Mouse (Mus musculus): ENCODE measurements around the gene Wdr24. TPM values are rescaled to one million over a fixed set of nuclear protein-coding genes. Genes with fewer than 3 reads are reported as not detected.
A peak's percentile ranks its signal among the peaks of the same experiment; 100 is the strongest.

Gene Wdr24
- polyA plus RNA-seq, 1 experiment from 2014 or later, result 14.2 TPM

- 33% methylated on average over 5 of the region's 5 CpGs for WGBS
- Histone ChIP-seq H3K4me1 (peaks cover 21% of the 10 kb centered on the region), H3K36me3 (no peaks in the 10 kb centered on the region), H3K4me3 (peak overlapping the region; percentile 72), H3K9ac (no peak overlapping the region; the same call in 1 of the 2 replicates), H3K27me3 (replicated peaks) (peaks cover 68% of the 10 kb centered on the region), H3K9me3 (no peaks in the 10 kb centered on the region), H3K4me2 (peak overlapping the region; percentile 99), H3K27ac (replicated peaks) (no peak overlapping the region)
- no peak for ATAC-seq (ENCODE audit: extremely low read depth, insufficient number of reproducible peaks, low FRiP score, low TSS enrichment)
These were observed 15.4 kb upstream of the Wdr24 start for GRCm38 (mm10) chr17:25808028-25808427.

GRCm38 (mm10) chr17:25808789-25809605 is 14.4 kb upstream of the Wdr24 start, which contains the start of gene Fbxl16:
Gene Fbxl16 (plus strand): TSS chr17:25809085.
- peak within 1 kb of the TSS; percentile 72 for H3K9ac ChIP-seq
- H3K27me3 ChIP-seq (replicated peaks), result peaks cover 72% of the 10 kb centered on the region
- no peaks in the 10 kb centered on the region for H3K9me3 ChIP-seq
- WGBS, result under 1% methylated on average over 88 of the region's 100 CpGs
- no peak within 1 kb of the TSS for H3K27ac ChIP-seq (replicated peaks)
- peak within 1 kb of the TSS; percentile 72 for H3K4me3 ChIP-seq
- ATAC-seq (ENCODE audit: extremely low read depth, insufficient number of reproducible peaks, low FRiP score, low TSS enrichment), result peak; percentile 61; the same call in 1 of the 2 replicates
- peaks cover 20% of the 10 kb centered on the region for H3K4me1 ChIP-seq
- H3K36me3 ChIP-seq, result no peaks in the 10 kb centered on the region
- H3K4me2 ChIP-seq, result peak within 1 kb of the TSS; percentile 99

GRCm38 (mm10) chr17:25809606-25810340 is 13.7 kb upstream of the Wdr24 start:
- Histone ChIP-seq H3K36me3 (no peaks in the 10 kb centered on the region), H3K27me3 (replicated peaks) (peaks cover 79% of the 10 kb centered on the region), H3K4me3 (peak overlapping the region; percentile 72), H3K4me2 (peak overlapping the region; percentile 99), H3K4me1 (peaks cover 20% of the 10 kb centered on the region), H3K9ac (peak overlapping the region; percentile 72), H3K9me3 (no peaks in the 10 kb centered on the region), H3K27ac (replicated peaks) (no peak overlapping the region)
- WGBS, result 14% methylated on average over 24 of the region's 25 CpGs
- ATAC-seq (ENCODE audit: extremely low read depth, insufficient number of reproducible peaks, low FRiP score, low TSS enrichment), result no peak

DNA sequence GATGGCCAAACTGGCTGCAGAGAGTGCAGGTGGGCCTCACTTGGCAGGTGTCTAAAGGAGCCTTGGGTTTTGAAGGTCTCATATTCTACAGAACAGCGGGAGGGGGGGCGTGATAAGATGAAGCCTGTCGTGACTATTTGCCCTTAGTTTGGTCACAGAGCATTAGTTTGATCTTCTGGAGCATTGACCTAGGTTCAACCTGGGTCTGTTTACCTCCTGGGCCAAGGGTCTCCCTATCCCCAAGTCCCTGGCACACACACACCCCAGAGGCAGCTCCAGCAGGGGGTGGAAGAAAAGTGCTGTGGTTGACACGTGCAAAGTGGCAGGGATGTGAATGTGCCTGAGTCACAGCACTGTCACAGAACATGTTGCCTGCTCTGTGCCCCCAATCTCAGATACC is 12.5 kb upstream of the Wdr24 start:
- H3K4me1 ChIP-seq, result peaks cover 20% of the 10 kb centered on the region
- H3K36me3 ChIP-seq, result no peaks in the 10 kb centered on the region
- no peaks in the 10 kb centered on the region for H3K9me3 ChIP-seq
- H3K27me3 ChIP-seq (replicated peaks), result peaks cover 86% of the 10 kb centered on the region
- H3K9ac ChIP-seq, result no peak overlapping the region
- ATAC-seq (ENCODE audit: extremely low read depth, insufficient number of reproducible peaks, low FRiP score, low TSS enrichment), result no peak
- H3K4me2 ChIP-seq, result no peak overlapping the region
- H3K4me3 ChIP-seq, result no peak overlapping the region
- no peak overlapping the region for H3K27ac ChIP-seq (replicated peaks)
- WGBS, result 55% methylated on average over 4 of the region's 4 CpGs

DNA sequence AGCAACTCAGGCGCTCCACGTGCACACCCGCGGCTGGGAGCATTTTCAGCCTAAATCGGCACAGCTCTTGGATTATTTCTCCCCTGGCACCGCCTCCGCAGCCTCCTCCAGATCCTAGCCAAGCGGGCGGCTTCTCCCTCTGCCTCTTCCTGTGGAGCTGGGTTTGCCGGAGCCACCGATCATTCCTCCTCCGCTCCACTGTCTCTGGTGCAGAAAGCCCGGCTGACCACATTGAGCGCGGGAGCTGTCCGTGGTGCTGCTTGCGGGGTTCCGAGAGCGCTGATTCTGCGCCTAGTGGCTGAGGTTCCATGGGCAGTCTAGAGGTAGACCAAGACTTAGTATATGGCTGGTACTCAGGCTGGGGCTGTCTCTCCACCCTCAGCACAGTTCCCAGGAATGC is 10.0 kb upstream of the Wdr24 start:
- WGBS, result under 1% methylated on average over 20 of the region's 20 CpGs

GRCm38 (mm10) chr17:25817662-25818061 is 5.8 kb upstream of the Wdr24 start:
- H3K27ac ChIP-seq (replicated peaks), result no peak overlapping the region
- H3K9ac ChIP-seq, result no peak overlapping the region
- no peak overlapping the region for H3K4me2 ChIP-seq
- no peak for ATAC-seq (ENCODE audit: extremely low read depth, insufficient number of reproducible peaks, low FRiP score, low TSS enrichment)
- WGBS, result 62% methylated on average over 11 of the region's 11 CpGs
- H3K9me3 ChIP-seq, result no peaks in the 10 kb centered on the region
- H3K4me3 ChIP-seq, result no peak overlapping the region
- peaks cover 5% of the 10 kb centered on the region for H3K4me1 ChIP-seq
- H3K36me3 ChIP-seq, result no peaks in the 10 kb centered on the region
- peaks cover 98% of the 10 kb centered on the region for H3K27me3 ChIP-seq (replicated peaks)

More for the DNA sequence above, 10.0 kb upstream of the Wdr24 start:
- no peak for ATAC-seq (ENCODE audit: extremely low read depth, insufficient number of reproducible peaks, low FRiP score, low TSS enrichment)
- no peaks in the 10 kb centered on the region for H3K9me3 ChIP-seq
- no peaks in the 10 kb centered on the region for H3K36me3 ChIP-seq
- peaks cover 98% of the 10 kb centered on the region for H3K27me3 ChIP-seq (replicated peaks)
- no peak overlapping the region for H3K27ac ChIP-seq (replicated peaks)
- H3K9ac ChIP-seq, result no peak overlapping the region
- H3K4me1 ChIP-seq, result peaks cover 18% of the 10 kb centered on the region
- no peak overlapping the region for H3K4me2 ChIP-seq
- no peak overlapping the region for H3K4me3 ChIP-seq

DNA sequence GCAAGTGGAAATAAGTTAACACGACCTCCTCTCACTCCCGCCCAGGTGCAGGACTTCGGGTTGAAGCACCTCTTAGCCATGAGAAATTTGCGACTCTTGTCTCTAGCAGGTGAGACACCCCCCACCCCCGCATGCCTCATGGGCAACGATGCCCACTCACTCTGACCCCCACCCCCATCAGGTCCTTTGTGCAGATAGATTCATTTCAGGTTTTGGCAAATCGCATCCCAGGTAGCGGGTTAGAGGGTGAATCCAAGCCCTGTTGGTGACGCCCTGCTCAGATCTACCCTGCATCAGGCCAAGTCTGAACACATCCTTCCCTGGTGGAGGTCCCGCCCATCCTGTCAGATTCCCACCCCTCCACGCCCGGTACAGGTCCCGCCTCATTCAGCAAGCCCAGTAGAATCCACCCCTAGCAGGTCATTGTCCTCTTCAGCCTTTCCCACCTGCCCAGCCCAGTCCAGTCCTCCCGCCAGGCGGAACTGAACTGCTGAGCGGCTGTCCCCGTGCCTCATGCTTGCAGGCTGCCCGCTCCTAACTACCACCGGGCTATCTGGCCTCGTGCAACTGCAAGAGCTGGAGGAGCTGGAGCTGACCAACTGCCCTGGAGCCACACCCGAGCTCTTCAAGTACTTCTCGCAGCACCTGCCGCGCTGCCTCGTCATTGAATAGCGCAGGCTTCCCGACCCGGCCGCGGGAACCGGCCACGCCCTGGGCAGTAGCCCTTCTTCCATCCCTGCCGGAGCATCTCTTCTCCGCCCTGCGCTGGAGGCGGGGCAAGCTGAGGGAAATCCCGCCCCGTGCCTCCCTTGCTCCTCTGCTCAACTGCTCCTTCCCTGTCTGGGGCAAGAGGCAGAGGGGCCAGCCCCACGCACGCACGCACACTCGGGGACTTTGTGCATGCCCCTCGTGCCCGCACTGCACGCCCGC is 4.3 kb upstream of the Wdr24 start:
- Histone ChIP-seq H3K36me3 (no peaks in the 10 kb centered on the region), H3K9me3 (no peaks in the 10 kb centered on the region), H3K4me3 (peak overlapping the region; percentile 20), H3K27ac (replicated peaks) (no peak overlapping the region), H3K9ac (no peak overlapping the region; the same call in 1 of the 2 replicates), H3K4me2 (peak overlapping the region; percentile 28; the same call in 1 of the 2 replicates), H3K27me3 (replicated peaks) (peaks cover 88% of the 10 kb centered on the region), H3K4me1 (peaks cover 7% of the 10 kb centered on the region)
- WGBS, result 6% methylated on average over 46 of the region's 46 CpGs
- no peak for ATAC-seq (ENCODE audit: extremely low read depth, insufficient number of reproducible peaks, low FRiP score, low TSS enrichment)

GRCm38 (mm10) chr17:25824362-25825142 is 1.1 kb downstream of the Wdr24 start:
- 66% methylated on average over 16 of the region's 17 CpGs for WGBS
- H3K4me1 ChIP-seq, result peaks cover 33% of the 10 kb centered on the region

GRCm38 (mm10) chr17:25825311-25825710 is 1.9 kb downstream of the Wdr24 start:
- Histone ChIP-seq H3K36me3 (peaks cover 39% of the 10 kb centered on the region), H3K9ac (no peak overlapping the region), H3K27me3 (replicated peaks) (peaks cover 26% of the 10 kb centered on the region), H3K4me2 (0 out of 2 replicates have a peak overlapping the region, but pooled peaks have one; percentile 95), H3K4me3 (no peak overlapping the region), H3K27ac (replicated peaks) (no peak overlapping the region), H3K4me1 (peaks cover 40% of the 10 kb centered on the region), H3K9me3 (no peaks in the 10 kb centered on the region)
- ATAC-seq (ENCODE audit: extremely low read depth, insufficient number of reproducible peaks, low FRiP score, low TSS enrichment), result no peak
- 84% methylated on average over 6 of the region's 6 CpGs for WGBS

More at GRCm38 (mm10) chr17:25824362-25825142, 1.1 kb downstream of the Wdr24 start:
- peak overlapping the region; percentile 95 for H3K4me2 ChIP-seq
- no peak overlapping the region for H3K27ac ChIP-seq (replicated peaks)
- peak overlapping the region; percentile 85 for H3K9ac ChIP-seq
- peak overlapping the region; percentile 69 for H3K4me3 ChIP-seq
- peaks cover 32% of the 10 kb centered on the region for H3K36me3 ChIP-seq
- H3K27me3 ChIP-seq (replicated peaks), result peaks cover 34% of the 10 kb centered on the region
- ATAC-seq (ENCODE audit: extremely low read depth, insufficient number of reproducible peaks, low FRiP score, low TSS enrichment), result no peak
- no peaks in the 10 kb centered on the region for H3K9me3 ChIP-seq

- 93% methylated on average over 27 of the region's 27 CpGs for WGBS
These were observed 2.6 kb downstream of the Wdr24 start for GRCm38 (mm10) chr17:25825984-25826570.

More at GRCm38 (mm10) chr17:25825984-25826570, 2.6 kb downstream of the Wdr24 start:
- H3K27me3 ChIP-seq (replicated peaks), result peaks cover 18% of the 10 kb centered on the region
- no peak overlapping the region for H3K4me2 ChIP-seq
- H3K9ac ChIP-seq, result no peak overlapping the region
- peaks cover 47% of the 10 kb centered on the region for H3K36me3 ChIP-seq
- peaks cover 48% of the 10 kb centered on the region for H3K4me1 ChIP-seq
- ATAC-seq (ENCODE audit: extremely low read depth, insufficient number of reproducible peaks, low FRiP score, low TSS enrichment), result no peak
- H3K27ac ChIP-seq (replicated peaks), result no peak overlapping the region
- no peak overlapping the region for H3K4me3 ChIP-seq
- no peaks in the 10 kb centered on the region for H3K9me3 ChIP-seq
